Mouse (Mus musculus) testis, adult 2 months (tissue): Measurements from ENCODE around the gene Notum.

Experiments
- CTCF ChIP-seq: fragments of 200-500 bp; IDR thresholded peaks from 2 replicates; pipeline ENCODE4 v1.5.1; 2012; ENCODE audit warnings: low read depth, mild to moderate bottlenecking, inconsistent platforms, low read length, moderate library complexity; ENCODE audit not compliant: control insufficient read depth, insufficient read depth, insufficient replicate concordance
- POLR2A ChIP-seq: fragments of 200-500 bp; IDR thresholded peaks from 2 replicates; pipeline ENCODE4 v1.6.1; 2012; ENCODE audit warnings: low read depth, mild to moderate bottlenecking, inconsistent platforms, low read length, moderate library complexity; ENCODE audit not compliant: control insufficient read depth

GRCm38 (mm10) chr11:120608241-120609034 is 52.5 kb downstream of the Notum start, which contains the start of gene Npb:
- TF ChIP-seq CTCF, result no peak
- TF ChIP-seq POLR2A, result peak; percentile 21; the same call in 1 of the 2 replicates
